Mouse (Mus musculus) subcutaneous adipose tissue, adult 2 months (tissue): ENCODE data around the gene Veph1. TPM values are rescaled to one million over a fixed set of nuclear protein-coding genes. Genes with fewer than 3 reads are reported as not detected.

Experiments used
- polyA plus RNA-seq: library from polyadenylated mRNA; depleted of rRNA; stranded (reverse); fragments of >200 nt; gene quantifications from 2 replicates; pipeline ENCODE4 v1.2.3, GENCODE M21; 2012; ENCODE audit warnings: low replicate concordance; rRNA removed

Gene Veph1
- polyA plus RNA-seq = 0.10 TPM in 1 of 2 replicates, not detected in the other

GRCm38 (mm10) chr3:66296545-66296944 is at the start of gene Veph1:
Veph1 (minus strand) TSS chr3:66296837.

GRCm38 (mm10) chr3:66219655-66220191 is 76.9 kb downstream of the Veph1 start, which contains the start of gene Ptx3:
Ptx3 (plus strand) TSS chr3:66219910.

Other genes starting within 250 kb of the Veph1 start
- gene Ptx3, start 76.9 kb downstream of the Veph1 start, polyA plus RNA-seq = 1.8 and 2.2 TPM in 2 replicates